Mouse (Mus musculus): Measurements from ENCODE around the gene Tsga13.

The Tsga13 gene

DNA sequence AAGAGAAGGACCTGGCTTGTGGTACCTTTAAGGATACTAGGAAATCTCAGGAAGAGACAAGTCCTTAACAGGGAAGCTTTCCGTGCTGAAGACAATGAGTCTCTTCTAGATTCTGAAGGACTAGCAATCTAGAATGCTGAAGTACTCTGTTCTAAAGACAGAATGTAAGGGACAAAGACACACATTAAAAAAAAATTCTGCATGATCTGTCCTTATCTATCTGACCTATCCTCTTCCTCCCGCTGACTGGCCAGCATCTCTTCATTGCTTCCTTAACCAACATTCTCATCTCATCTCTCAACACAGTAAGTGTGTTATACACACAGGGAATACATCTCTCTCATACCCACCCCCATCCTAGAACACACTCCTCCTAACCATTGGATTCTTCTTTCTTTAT lies at the start of gene Tsga13:
Gene Tsga13, minus strand, starts transcription at position 101 of the 400 bp plus-strand sequence.
- no peak for DNase-seq (ENCODE audit: low spot score in 2 of 2)

DNA sequence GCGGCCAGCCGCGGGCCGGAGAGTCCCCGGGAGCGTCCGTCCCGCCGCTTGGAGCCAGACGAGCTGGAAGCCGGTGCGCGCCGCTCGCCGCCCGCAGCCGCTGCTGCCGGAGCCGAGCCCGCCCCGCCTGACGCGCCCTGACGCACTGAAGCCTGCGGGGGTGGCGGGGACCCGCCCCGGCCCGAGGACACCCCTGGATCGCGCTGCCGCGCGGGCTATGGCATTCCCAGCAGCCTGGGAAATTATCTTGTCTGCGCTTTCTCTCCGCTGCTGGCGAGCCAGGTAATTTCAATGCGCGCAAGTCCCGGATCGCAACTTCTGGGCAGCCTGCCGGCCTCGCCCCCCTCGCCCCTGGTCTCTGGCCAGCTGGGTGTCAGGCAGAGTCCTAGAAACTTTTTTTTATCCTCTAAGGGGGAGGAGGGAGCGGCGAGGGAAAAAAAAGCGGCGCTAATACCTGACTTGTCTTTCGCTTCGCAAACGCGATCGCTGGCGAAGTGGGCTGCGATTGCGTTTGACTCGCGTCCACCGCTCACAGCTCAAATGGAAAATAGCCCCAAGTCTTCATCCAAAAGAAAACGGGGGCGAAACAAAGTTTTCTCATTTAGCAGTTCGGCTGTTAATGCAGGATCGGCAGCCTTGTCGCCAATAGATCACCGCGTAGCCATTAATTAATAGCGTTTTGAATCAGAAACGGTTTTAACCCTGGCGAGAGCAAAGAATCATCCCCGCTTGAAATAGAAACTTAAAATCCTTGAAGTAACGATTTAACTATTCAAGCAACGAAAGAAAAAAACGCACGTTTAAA lies 43.6 kb upstream of the Tsga13 start, which contains the start of gene Klf14:
Gene Klf14, minus strand, starts transcription at position 343 of the 805 bp plus-strand sequence.
- peak in 1 of 2 experiments; percentile 35 for DNase-seq (ENCODE audit: low spot score in 2 of 2)

DNA sequence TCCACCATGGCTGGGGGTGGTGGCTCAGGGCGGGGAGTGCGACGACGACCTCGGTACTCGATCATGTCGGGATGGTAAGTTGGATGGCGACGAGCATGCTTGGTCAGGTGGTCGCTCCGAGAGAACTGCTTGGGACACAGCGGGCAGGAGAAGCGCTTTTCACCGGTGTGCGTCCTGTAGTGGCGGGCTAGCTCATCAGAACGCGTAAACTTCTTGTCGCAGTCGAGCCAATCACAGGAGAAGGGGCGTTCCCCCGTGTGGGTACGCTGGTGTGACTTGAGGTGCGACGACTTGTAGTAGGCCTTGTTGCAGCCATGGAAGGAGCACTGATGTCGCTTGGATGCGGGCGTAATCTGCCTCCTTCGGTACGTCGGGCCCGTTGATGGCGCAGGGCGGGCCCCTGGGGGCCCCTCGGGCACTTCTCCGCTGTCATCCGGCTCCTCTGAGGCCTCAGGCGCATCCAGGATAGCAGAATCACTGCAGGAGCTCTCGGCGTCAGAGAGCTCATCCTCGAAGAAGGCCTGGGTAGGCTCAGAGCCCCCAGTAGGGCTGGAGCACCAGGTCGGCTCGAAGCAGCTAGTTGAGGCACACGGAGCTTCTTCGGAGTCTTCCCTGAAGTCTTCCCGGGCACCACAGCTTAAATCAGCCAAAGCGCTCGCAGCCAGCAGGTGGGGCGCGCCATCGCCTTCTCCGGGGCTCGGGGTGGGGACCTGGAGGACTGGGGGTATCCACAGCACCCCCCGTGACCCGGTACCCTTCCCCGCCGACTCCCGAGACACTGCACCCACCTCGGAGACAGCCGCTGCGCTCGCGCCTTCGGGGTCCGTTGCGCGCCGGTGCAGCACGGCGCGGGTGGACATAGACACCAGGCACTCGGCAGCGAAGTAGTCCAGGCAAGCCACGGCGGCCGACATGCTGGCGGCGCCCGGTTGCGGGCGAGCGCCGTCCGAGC lies 42.7 kb upstream of the Tsga13 start:
- peak in 1 of 2 experiments; percentile 13 for DNase-seq (ENCODE audit: low spot score in 2 of 2)

DNA sequence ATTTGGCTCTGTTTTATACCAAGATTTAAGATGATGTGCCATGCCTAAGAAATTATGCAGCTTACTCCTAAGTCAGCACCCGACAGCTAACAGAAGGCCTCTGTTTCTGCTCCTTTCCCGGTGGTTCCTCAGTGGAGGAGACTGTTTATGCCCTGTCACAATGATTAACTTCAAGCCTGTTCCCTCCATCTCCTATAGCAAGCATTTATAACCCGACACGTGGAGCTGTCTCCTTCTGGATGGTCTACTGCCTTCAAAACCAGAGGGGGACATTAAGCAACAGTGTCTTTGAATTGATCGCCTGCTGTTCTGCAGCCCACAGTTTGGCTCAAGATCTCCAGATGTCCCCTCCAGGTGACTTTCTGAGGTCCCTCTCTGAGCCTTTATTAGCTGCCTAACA lies 23.9 kb upstream of the Tsga13 start:
- DNase-seq (ENCODE audit: low spot score in 2 of 2) = no peak

DNA sequence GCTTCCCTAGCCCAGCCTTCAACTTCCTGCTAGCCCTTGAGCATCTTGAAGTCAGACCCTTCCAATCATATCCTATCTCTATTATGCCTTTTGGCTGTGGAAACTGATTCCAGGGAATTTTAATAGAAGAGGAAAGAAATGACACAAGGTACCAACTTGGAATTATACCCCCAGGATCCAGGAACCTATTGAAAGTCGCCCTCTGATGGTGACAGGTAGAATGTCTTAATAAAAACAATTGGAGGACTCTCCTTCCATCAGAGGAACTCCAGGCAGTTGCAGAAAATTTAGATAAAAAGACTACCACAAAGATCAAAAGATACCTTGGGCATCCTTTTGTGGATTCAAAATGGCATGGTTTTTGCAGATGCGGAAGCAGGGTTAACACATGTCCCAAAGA lies 7.4 kb upstream of the Tsga13 start:
- DNase-seq (ENCODE audit: low spot score in 2 of 2) = no peak

DNA sequence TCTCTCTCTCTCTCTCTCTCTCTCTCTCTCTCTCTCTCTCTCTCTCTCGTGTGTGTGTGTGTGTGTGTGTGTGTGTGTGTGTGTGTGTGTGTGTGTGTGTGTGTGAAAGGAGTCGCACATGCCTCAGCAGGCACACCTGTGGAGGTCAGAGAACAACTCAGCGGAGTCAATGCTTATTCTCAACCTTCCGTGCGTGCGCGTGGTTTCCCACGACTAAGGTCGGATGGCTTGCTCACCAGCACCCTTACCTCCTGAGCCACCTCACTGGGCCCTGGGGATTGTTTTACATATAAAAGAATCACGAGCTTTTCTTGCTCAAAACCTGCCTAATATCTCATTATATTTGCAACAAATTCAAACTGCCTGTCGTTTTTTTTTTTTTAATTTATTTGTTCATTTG lies 6.5 kb upstream of the Tsga13 start:
- no peak for DNase-seq (ENCODE audit: low spot score in 2 of 2)

DNA sequence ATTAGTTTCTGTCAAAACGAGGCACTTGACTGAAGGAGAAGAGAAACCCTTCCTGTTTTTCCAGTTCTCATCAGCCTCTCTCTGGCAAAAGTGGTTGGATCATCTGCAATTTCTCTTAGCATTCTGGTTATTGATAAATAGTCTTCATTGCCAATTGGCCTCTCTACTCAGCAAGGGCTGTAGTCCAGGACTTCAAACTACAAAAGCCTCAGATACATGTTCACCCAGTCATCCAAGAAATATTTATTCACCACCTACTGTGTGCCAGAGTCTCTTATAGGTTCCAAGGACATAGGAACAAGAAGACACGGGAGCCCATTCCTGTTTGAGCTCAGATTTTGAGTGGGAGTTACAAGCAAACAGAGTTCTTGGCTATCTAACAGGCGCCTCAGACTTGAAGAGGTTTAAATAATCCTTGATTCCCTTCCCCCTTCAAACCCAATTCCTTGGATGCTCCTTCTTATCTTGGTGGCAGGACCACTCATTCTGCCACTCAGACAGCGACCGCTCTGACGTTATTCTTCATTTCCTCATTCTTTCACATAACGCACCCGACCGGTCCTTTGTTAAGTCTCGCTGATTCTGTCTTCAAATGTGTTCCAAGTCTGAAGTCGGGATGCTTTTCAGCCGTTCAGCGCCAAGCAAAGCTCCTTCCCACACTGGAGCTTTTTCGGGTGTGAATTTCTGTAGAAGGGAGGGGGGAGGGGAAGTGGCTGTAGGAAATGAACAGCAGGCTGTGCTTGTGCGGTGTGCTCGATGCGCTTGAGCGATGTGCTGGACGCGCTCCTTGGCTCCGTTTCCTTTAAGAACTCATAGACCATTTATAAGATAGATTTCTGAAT lies 5.7 kb upstream of the Tsga13 start:
- DNase-seq (ENCODE audit: low spot score in 2 of 2) = no peak

DNA sequence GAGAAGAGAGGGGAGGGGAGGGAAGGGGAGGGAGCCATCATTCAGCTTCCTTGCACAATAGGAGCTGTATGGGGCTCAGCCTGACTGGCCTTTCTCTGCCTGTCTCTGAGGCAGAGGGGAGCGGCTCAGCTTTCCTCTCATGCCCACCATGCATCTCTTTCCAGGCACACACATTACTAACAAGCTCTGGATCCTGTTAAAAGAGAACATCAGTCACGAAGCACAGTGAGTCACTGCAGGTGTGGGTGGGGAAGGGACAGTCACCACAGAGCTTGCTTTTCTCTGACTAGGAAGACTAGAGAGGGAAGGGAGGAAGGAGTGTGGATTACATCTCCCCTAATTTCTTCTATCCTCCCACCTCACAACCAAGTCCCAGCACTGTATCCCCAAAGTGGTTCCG lies 7.4 kb downstream of the Tsga13 start:
- no peak for DNase-seq (ENCODE audit: low spot score in 2 of 2)

DNA sequence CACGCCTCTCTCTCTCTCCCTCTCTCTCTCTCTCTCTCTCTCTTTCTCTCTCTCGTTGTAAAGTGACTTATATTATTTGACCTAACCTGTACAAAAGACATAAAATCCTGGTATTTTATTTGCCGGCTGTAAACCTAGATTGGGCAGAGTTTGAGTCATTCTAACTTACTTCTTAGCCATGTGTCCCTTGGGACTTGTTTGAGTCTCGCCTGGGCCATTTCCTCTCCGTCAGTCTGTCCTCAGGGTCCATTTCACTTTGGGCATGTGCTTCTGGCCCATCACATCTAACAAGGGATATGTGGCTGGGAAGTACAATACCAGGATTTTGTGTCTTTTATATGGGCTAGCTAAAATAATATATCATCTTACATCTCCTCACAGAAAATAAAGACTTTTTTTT lies 10.5 kb downstream of the Tsga13 start:
- no peak for DNase-seq (ENCODE audit: low spot score in 2 of 2)

DNA sequence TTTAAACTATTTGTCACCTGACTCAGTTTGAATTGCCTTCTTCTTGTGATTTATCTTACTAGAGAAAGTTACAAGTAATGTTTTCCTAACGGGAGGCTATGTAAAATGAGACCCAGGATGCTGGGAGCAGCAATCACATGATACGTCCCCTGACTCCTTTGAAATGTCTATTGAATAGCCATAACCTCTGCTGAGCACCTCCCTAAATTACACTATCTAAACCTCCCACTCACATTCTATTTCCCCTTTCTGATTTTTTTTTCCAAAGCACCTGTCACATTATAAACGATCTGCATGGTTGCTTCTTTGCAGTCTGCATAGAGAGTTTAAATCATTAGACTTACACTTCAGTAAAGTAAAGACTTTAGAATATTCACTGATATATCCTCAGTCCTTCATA lies 11.3 kb downstream of the Tsga13 start:
- DNase-seq (ENCODE audit: low spot score in 2 of 2) = no peak

DNA sequence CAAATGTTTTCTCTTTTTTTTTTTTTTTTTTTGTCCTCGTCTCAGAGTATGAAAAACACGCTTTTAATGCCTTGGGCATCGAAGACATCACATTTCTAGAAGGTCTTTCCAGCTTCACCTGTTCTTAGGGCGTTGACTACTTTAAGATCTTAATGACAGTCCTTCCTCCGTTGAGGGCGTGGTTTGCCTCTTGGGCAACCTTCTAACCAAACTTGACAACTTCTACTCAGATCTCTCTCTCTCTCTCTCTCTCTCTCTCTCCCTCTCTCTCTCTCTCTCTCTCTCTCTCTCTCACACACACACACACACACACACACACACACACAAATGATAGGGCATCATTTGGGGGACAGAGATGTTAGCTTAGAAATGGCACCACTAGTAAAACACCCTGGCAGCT lies 17.9 kb downstream of the Tsga13 start:
- no peak for DNase-seq (ENCODE audit: low spot score in 2 of 2)

DNA sequence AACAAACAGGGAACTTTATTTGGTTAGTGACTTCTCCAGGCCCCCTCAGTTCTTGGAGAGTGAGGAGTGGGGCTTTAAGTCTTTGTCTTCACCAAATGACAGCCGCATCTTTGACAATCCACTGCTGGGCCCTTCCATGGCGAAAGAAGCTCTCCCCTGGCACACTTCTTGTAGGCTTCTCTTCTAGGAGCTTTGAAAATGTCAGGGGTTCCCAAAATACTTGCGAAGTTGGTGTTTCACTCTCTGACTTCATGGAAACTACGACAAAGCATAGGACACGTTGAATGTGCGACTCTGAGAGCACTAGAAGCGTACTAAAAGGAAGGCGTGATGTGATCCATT lies 18.4 kb downstream of the Tsga13 start:
- DNase-seq (ENCODE audit: low spot score in 2 of 2) = no peak

DNA sequence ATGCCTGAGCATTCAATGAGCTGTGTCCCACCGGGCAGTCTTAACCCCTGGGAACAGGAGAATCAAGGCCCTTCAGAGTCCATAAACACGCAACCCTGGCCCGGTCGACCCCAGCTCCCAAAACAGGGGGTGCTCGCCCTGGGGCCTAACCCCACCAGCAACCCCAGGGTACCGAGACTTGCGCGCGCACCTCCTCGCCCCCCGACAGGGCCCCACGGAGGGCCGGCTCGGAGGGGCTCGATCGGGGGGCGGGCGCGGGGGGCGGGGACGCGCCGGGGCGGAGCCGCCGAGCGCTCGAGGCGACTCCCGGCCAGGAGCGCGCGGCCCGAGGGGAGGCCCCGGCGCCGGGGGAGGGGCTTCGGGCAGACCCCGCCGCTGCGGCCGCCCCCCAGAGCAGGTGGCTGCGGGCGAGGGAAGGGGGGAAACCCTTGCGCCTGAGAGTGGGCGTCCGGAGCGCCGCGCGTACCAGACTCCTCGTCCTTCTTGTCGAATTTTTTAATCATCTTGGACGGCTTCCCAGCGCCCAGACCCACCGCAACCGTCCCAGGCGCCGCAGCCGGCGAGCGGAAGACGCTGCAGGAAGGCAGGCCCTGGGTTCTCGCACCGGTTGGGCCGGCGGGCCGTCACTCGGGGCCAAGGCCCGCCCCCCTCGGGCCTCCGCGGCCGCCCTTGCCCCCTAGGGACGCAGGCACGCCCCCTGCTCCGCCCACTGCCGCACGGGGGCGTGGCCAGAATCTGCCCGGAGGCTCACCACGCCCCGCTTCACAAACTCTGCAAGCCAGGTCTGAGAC lies 19.0 kb downstream of the Tsga13 start, which contains the start of gene Copg2:
Gene Copg2, minus strand, starts transcription at position 600 of the 791 bp plus-strand sequence.
- peak; percentile 92 to 95 for DNase-seq (ENCODE audit: low spot score in 2 of 2)

DNA sequence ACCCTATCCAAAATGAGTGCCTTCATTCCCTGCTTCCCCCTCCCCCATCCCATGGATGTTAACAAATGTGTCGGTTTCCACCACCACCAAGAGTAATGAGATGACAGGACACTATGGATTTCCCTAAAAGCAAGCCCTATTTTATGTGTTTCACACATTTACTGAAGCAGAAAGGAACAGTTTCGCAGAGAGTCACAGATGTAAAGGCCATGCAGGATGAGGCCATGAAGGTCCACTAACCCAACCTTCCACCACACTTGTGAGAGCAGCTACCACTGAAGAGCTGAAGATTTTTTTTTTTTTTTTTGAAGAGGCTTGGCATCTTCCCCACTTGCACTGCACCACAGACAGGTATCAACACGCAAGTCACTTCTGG lies 19.6 kb downstream of the Tsga13 start:
- no peak for DNase-seq (ENCODE audit: low spot score in 2 of 2)

DNA sequence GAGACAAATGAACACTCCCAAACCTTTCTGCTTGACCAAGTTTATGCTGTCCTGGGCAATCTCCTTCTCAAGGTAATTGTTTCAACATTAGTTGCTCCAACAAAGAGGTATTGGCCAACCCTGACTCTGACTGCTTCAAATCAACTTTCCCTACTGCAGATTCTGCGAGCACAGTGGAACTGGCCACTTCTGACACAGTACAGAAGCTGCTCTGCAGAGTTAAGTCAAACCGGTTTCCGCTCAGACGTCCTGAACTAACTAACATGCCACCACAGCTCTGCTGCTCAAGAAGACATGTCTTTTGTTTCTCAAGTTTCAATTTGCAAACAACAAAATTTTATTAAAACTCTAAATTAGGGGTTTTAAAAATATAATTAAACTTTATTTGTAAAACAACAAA lies 22.3 kb downstream of the Tsga13 start:
- peak in 1 of 2 experiments; percentile 21 for DNase-seq (ENCODE audit: low spot score in 2 of 2)

DNA sequence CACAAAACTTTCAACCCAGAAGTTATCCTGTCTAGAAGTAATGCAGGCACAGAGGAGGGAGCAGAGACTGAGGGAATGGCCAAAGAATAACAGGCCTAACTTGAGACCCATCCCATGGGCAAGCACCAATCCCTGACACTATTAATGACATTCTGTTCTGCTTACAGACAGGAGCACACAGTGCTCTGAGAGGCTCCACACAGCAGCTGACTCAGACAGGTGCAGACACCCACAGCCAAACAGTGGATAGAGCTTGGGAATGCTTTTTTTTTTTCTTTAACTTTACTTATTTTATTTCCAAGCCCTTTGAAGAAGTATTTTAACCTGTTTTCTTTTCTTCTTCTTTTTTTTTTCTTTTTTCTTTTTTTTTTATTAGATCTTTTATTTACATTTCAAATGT lies 23.6 kb downstream of the Tsga13 start:
- no peak for DNase-seq (ENCODE audit: low spot score in 2 of 2)

DNA sequence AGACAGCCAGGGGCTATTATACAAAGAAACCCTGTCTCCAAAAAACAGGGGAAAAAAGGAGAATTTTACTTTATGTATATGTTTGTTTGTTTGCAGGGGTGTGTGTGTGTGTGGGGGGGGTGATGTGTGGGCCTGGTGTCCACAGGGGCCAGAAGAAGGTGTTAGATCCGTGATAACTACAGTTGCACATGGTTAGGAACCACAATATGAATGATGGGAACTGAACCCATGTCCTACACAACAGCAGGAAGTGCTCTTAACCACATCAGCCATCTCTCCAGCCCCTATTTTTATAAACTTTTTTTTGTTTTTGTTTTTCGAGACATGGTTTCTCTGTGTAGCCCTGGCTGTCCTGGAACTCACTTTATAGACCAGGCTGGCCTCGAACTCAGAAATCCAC lies 30.5 kb downstream of the Tsga13 start:
- no peak for DNase-seq (ENCODE audit: low spot score in 2 of 2)

DNA sequence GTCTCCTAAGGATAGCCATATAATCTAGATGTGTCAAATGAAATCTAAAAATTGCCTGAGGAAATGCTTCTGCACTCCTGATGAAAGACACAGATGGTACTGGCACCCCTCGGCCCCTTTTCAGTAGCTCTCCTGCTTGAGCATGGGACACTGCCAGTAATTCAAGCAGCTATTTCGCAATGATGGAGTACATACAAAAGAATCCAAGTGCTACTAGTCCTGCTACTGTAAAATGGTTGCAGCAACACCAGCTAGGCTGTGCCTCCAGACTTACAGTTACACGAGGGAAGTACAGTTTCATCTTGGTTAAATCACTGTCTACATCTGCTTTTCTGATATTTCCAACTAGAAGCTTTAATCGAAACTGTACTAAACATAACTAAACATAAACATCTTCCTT lies 31.9 kb downstream of the Tsga13 start:
- DNase-seq (ENCODE audit: low spot score in 2 of 2) = no peak

DNA sequence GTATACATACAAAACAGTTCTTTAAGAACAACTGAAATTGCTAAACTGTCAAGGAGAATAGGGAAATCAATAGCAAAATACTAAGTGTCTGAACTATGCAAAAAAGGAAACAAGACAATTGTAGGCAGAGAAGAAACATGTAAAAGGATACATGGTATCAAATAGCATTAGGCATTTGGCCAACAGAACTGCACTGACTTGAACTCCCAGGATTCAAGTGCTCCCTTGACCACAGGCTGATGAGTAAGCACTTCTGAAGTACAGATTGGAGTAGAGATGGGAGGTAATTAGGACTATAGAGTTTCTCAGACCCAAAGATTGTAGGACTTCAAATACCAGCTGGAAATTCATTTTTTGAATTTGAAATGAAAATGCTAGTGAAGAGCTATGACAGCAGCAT lies 38.7 kb downstream of the Tsga13 start:
- no peak for DNase-seq (ENCODE audit: low spot score in 2 of 2)

DNA sequence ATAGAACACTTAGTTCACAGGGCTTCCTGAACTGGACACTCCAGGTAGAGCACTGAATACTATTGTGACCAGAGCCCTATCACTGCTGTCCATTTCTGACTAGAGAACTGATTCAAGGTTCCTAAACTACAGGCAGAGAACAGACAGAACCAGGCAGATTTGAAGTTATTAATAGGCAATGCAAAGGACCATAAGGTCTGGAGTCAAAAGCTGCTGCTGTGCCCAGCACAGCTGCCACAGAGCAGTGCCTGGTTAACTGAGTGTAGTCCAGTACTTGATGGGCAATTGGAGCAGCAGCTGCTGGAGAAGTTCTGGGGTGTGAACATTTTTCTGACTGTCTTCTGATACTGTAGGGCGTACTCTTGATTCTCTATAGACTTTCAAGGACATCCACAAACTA lies 48.9 kb downstream of the Tsga13 start:
- DNase-seq (ENCODE audit: low spot score in 2 of 2) = no peak
